Mouse (Mus musculus) thymus, adult 2 months (tissue): Measurements from ENCODE around the gene Prdm11. TPM values are rescaled to one million over a fixed set of nuclear protein-coding genes. Genes with fewer than 3 reads are reported as not detected.
A peak's percentile ranks its signal among the peaks of the same experiment; 100 is the strongest.

Experiments used
- DNase-seq: peaks from one replicate; pipeline ENCODE4 v3.0.0; 2021
- H3K27ac ChIP-seq: fragments of 200-500 bp; 2 replicates; pipeline ENCODE4 v1.5.1; 2012; ENCODE audit warnings: low read length, control low read depth; ENCODE audit not compliant: control insufficient read depth, insufficient read depth
- H3K27me3 ChIP-seq: fragments of 200-500 bp; 2 replicates; pipeline ENCODE4 v1.6.1; 2012; ENCODE audit warnings: mild to moderate bottlenecking, low read length, moderate library complexity, mixed read lengths; ENCODE audit not compliant: control insufficient read depth, insufficient read depth
- H3K36me3 ChIP-seq: fragments of 200-500 bp; 2 replicates; pipeline ENCODE4 v1.6.1; 2012; ENCODE audit warnings: mild to moderate bottlenecking, low read length, moderate library complexity; ENCODE audit not compliant: control insufficient read depth, insufficient read depth
- H3K4me1 ChIP-seq: fragments of 200-500 bp; replicated peaks from 2 replicates; pipeline ENCODE4 v1.6.1; 2012; ENCODE audit warnings: low read length; ENCODE audit not compliant: control insufficient read depth, insufficient read depth
- H3K4me3 ChIP-seq: fragments of 200-500 bp; 2 replicates; pipeline ENCODE4 v1.5.1; 2012; ENCODE audit warnings: mild to moderate bottlenecking, low read length, control low read depth, moderate library complexity; ENCODE audit not compliant: control insufficient read depth, insufficient read depth
- CTCF ChIP-seq: fragments of 200-500 bp; IDR thresholded peaks from 2 replicates; pipeline ENCODE4 v1.5.1; 2012; ENCODE audit warnings: mild to moderate bottlenecking, control low read depth, low read length, moderate library complexity, borderline replicate concordance; ENCODE audit not compliant: control insufficient read depth, poor library complexity, insufficient read depth; ENCODE audit errors: extremely low read depth
- POLR2A ChIP-seq: fragments of 200-500 bp; IDR thresholded peaks from 2 replicates; pipeline ENCODE4 v1.6.1; 2012; ENCODE audit warnings: mild to moderate bottlenecking, low read length, control low read depth, moderate library complexity; ENCODE audit not compliant: control insufficient read depth, poor library complexity, insufficient read depth; ENCODE audit errors: extremely low read depth
- WGBS: fragments of 180-500 bp; shearing (Covaris S2); methylation state at CpG from one replicate; pipeline ENCODE4 v1.1.7; 2018; 5-methylcytosine and 5-hydroxymethylcytosine counted together
- polyA plus RNA-seq: library from polyadenylated mRNA; depleted of rRNA; stranded (reverse); fragments of >200 nt; gene quantifications from 2 replicates; pipeline ENCODE4 v1.2.3, GENCODE M21; 2012; rRNA removed

Gene Prdm11
- polyA plus RNA-seq, result 17.1 and 17.9 TPM in 2 replicates

GRCm38 (mm10) chr2:93045818-93046508, at the start of gene Prdm11:
Gene Prdm11, minus strand, starts transcription at chr2:93046167.
- no peaks in the 10 kb centered on the region for H3K27me3 ChIP-seq
- no peaks in the 10 kb centered on the region for H3K36me3 ChIP-seq
- 2% methylated on average over 90 of the region's 90 CpGs for WGBS
- DNase-seq, result peak; percentile 54
- peaks cover 33% of the 10 kb centered on the region for H3K4me1 ChIP-seq
- no peak within 1 kb of the TSS for H3K27ac ChIP-seq
- H3K4me3 ChIP-seq, result peak within 1 kb of the TSS; percentile 74
- TF ChIP-seq POLR2A (no peak), CTCF (no peak)

- no peak overlapping the region for H3K27ac ChIP-seq
Measured at GRCm38 (mm10) chr2:93092347-93092746, 46.4 kb upstream of the Prdm11 start.

GRCm38 (mm10) chr2:93091679-93092078, 45.7 kb upstream of the Prdm11 start:
- Histone ChIP-seq H3K27me3 (no peaks in the 10 kb centered on the region), H3K4me1 (no peaks in the 10 kb centered on the region; the same call in 1 of the 2 replicates), H3K4me3 (no peak overlapping the region), H3K36me3 (no peaks in the 10 kb centered on the region), H3K27ac (no peak overlapping the region)
- DNase-seq, result no peak
- TF ChIP-seq POLR2A (no peak), CTCF (no peak)
- WGBS, result 95% methylated on average over 2 of the region's 2 CpGs

More at GRCm38 (mm10) chr2:93092347-93092746, 46.4 kb upstream of the Prdm11 start:
- H3K4me1 ChIP-seq, result peaks cover 4% of the 10 kb centered on the region
- no peaks in the 10 kb centered on the region for H3K36me3 ChIP-seq
- no peaks in the 10 kb centered on the region for H3K27me3 ChIP-seq
- H3K4me3 ChIP-seq, result no peak overlapping the region
- WGBS, result 90% methylated on average over 2 of the region's 2 CpGs
- TF ChIP-seq POLR2A (no peak), CTCF (no peak)
- no peak for DNase-seq

GRCm38 (mm10) chr2:93089379-93090089, 43.6 kb upstream of the Prdm11 start:
- Histone ChIP-seq H3K27me3 (no peaks in the 10 kb centered on the region), H3K4me3 (no peak overlapping the region), H3K4me1 (peaks cover 14% of the 10 kb centered on the region), H3K36me3 (no peaks in the 10 kb centered on the region), H3K27ac (no peak overlapping the region)
- TF ChIP-seq CTCF, result no peak
- no peak for TF ChIP-seq POLR2A
- WGBS, result 86% methylated on average over 7 of the region's 7 CpGs
- DNase-seq, result no peak

GRCm38 (mm10) chr2:93088006-93088405, 42.0 kb upstream of the Prdm11 start:
- no peak for DNase-seq
- H3K4me3 ChIP-seq, result no peak overlapping the region
- WGBS, result 94% methylated on average over 7 of the region's 7 CpGs
- no peak for TF ChIP-seq CTCF
- no peak for TF ChIP-seq POLR2A
- H3K36me3 ChIP-seq, result no peaks in the 10 kb centered on the region
- H3K27ac ChIP-seq, result no peak overlapping the region
- no peaks in the 10 kb centered on the region for H3K27me3 ChIP-seq
- H3K4me1 ChIP-seq, result peaks cover 18% of the 10 kb centered on the region

- Histone ChIP-seq H3K27ac (peak overlapping the region; percentile 6; the same call in 1 of the 2 replicates), H3K4me3 (no peak overlapping the region), H3K27me3 (no peaks in the 10 kb centered on the region), H3K36me3 (no peaks in the 10 kb centered on the region), H3K4me1 (peaks cover 35% of the 10 kb centered on the region)
- WGBS, result 68% methylated on average over 8 of the region's 8 CpGs
- TF ChIP-seq CTCF (no peak), POLR2A (peak; percentile 15; the same call in 1 of the 2 replicates)
- no peak for DNase-seq
Measured at GRCm38 (mm10) chr2:93085291-93086027, 39.5 kb upstream of the Prdm11 start.

- H3K27me3 ChIP-seq, result no peaks in the 10 kb centered on the region
- TF ChIP-seq CTCF, result no peak
- H3K4me1 ChIP-seq, result peaks cover 35% of the 10 kb centered on the region
- no peak overlapping the region for H3K27ac ChIP-seq
- 95% methylated on average over 5 of the region's 5 CpGs for WGBS
- DNase-seq, result no peak
- H3K36me3 ChIP-seq, result no peaks in the 10 kb centered on the region
- H3K4me3 ChIP-seq, result no peak overlapping the region
Measured at GRCm38 (mm10) chr2:93084481-93084880, 38.5 kb upstream of the Prdm11 start.
